Mouse (Mus musculus): Measurements from ENCODE around the gene Chst11.

DNA sequence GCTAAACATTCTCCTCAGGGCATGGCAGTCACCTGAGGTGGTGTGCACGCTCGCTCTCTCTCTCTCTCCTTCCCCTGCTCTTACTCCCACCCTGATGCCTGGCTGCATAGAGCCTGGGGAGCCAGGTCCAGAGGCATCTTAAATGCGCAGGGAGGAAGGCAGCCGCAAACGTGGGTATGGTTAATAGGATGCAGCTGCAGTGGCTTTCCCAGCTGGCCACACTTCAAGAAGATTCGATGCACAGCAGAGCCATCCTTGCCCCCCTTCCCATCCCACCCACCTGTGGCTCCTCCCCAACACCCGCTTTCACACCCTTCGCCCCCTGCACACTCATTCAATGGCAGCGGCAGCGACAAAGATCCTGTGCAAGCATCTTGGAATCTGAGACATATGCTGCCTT lies 95.6 kb downstream of the Chst11 start:
- no peak for TF ChIP-seq CTCF (IDR thresholded peaks at IDR 0.05; ENCODE audit: borderline replicate concordance, extremely low read depth, insufficient read depth, insufficient read length)
- TF ChIP-seq POLR2A (IDR thresholded peaks at IDR 0.05; ENCODE audit: borderline replicate concordance, extremely low read depth, insufficient read depth, insufficient read length, poor library complexity, severe bottlenecking) = no peak
